Mouse (Mus musculus): ENCODE data around the gene A230072I06Rik.

DNA sequence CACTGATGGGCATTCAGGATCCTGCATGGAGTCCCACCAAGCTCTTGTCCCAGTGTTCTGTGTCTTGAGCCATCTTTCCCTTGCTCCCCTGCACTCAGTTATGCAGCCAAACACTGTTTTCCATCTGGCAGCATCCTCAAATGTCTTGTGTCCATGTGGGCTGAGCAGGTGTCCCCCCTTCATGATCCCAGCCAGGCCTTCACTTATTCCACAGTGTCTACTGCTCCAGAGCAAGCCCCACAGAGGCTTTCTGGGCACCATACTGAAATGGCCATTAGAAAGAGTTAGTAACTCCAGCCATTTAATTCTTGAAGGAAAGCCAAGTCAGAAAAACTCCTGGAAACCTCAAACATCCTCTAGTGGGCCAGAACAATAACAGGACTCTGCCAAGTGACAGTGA is 11.9 kb downstream of the A230072I06Rik start:
- TF ChIP-seq CTCF (conservative IDR thresholded peaks at IDR 0.05; ENCODE audit: low read length) (no peak), NANOG (IDR thresholded peaks at IDR 0.05; ENCODE audit: borderline replicate concordance, low read length) (no peak)

All from E14TG2a.4 (cell line).